Comparison of ENCODE assay signal across 25 mouse cellular contexts in the genomic region with DNA sequence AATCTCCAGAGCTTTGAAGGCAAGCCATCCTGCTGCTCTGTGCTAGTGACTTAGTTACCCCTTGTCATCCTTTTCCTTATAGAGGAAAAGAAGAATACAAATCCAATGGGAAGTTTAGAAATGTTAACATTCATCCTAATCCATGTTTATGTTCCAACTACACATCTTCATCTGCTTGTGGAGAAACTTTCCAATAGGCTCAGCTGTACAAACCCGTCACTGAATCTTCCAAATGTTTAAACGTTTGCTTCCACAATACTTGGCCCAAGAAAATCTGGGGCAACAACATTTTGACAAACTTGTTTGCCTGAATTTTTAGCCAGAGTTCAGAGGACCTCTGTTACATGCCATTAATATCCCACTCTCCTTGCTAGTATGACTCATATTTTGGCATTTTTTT.
DNase-seq lines count a peak whose midpoint lies in the region; ATAC-seq and TF ChIP-seq lines count a peak whose summit lies in the region.
"Had no signal": no experiment of that assay in that cellular context is flagged by ENCODE, and none has a peak within 500 bp of the region (broad histone marks: within the 10 kb centered on the region; RNA-seq: fewer than 3 reads in every experiment).

No protein-coding gene starts in this region.

- no peak overlapping the region for H3K27ac ChIP-seq in lung, postnatal 0 days (ENCODE audit: low read length)
- H3K27ac ChIP-seq: embryonic facial prominence, embryonic 13.5 days; embryonic facial prominence, embryonic 15.5 days; forebrain, embryonic 10.5 days; forebrain, embryonic 12.5 days had no signal

- H3K9ac ChIP-seq in lung, postnatal 0 days (replicated peaks; ENCODE audit: low read depth) = no peak overlapping the region
- H3K9ac ChIP-seq: embryonic facial prominence, embryonic 13.5 days; embryonic facial prominence, embryonic 15.5 days; forebrain, embryonic 12.5 days had no signal

- H3K4me3 ChIP-seq in lung, postnatal 0 days (ENCODE audit: low read depth, low read length) = no peak overlapping the region
- H3K4me3 ChIP-seq: embryonic facial prominence, embryonic 13.5 days; embryonic facial prominence, embryonic 15.5 days; erythroblast, embryonic 14.5 days; forebrain, embryonic 10.5 days; forebrain, embryonic 12.5 days had no signal

- H3K9me3 ChIP-seq in lung, postnatal 0 days (ENCODE audit: low read length) = no peaks in the 10 kb centered on the region
- H3K9me3 ChIP-seq: embryonic facial prominence, embryonic 13.5 days; embryonic facial prominence, embryonic 15.5 days; forebrain, embryonic 10.5 days; forebrain, embryonic 12.5 days; G1E had no signal

- TF ChIP-seq EP300 in lung, postnatal 0 days (IDR thresholded peaks at IDR 0.05) = no peak

- DNase-seq in adrenal gland, adult 2 months = peak; percentile 5
- no peak for DNase-seq in adrenal gland, postnatal 25 days
- peak; percentile 5 for DNase-seq in lung, postnatal 0 days (ENCODE audit: low spot score)
- no peak for DNase-seq in lung, postnatal 10 days
- DNase-seq in Muller cell, postnatal 12 days (ENCODE audit: inconsistent ontology term) = peak; percentile 81
- DNase-seq: adrenal gland, adult 8-10 months; adrenal gland, postnatal 14 days; B cell, adult 2 months; cerebellum, adult 11 months; cerebellum, adult 18-20 months; cerebellum, adult 8-10 months; cerebellum, adult 9-11 months; cerebellum, postnatal 14 days; cerebellum, postnatal 36 days; embryo, embryonic 11 days had no signal

- TF ChIP-seq CTCF in lung, postnatal 0 days (IDR thresholded peaks at IDR 0.05) = no peak

- H3K4me2 ChIP-seq in lung, postnatal 0 days (replicated peaks; ENCODE audit: low read depth, low read length) = no peak overlapping the region
- H3K4me2 ChIP-seq: embryonic facial prominence, embryonic 13.5 days; embryonic facial prominence, embryonic 15.5 days; forebrain, embryonic 12.5 days had no signal

- ATAC-seq in lung, postnatal 0 days = no peak
- ATAC-seq: CD4-positive, CD25-positive, alpha-beta regulatory T cell, adult 4 months; forebrain, embryonic 14.5 days; forebrain, embryonic 16.5 days had no signal

- H3K4me1 ChIP-seq in lung, postnatal 0 days (ENCODE audit: insufficient read depth, low read depth, low read length) = no peaks in the 10 kb centered on the region
- H3K4me1 ChIP-seq: embryonic facial prominence, embryonic 13.5 days; embryonic facial prominence, embryonic 15.5 days; forebrain, embryonic 10.5 days; forebrain, embryonic 12.5 days had no signal

- H3K27me3 ChIP-seq in lung, postnatal 0 days (replicated peaks; ENCODE audit: insufficient read depth, low read length) = no peaks in the 10 kb centered on the region
- H3K27me3 ChIP-seq: CH12.LX; embryonic facial prominence, embryonic 13.5 days; embryonic facial prominence, embryonic 15.5 days; forebrain, embryonic 12.5 days had no signal

- H3K36me3 ChIP-seq in lung, postnatal 0 days (ENCODE audit: insufficient read depth, low read length) = no peaks in the 10 kb centered on the region
- H3K36me3 ChIP-seq: embryonic facial prominence, embryonic 13.5 days; embryonic facial prominence, embryonic 15.5 days; forebrain, embryonic 10.5 days; forebrain, embryonic 12.5 days; G1E had no signal

- 48% methylated on average over 2 of the region's 2 CpGs for WGBS in lung, postnatal 0 days

Comparison
In these comparisons a context has a peak if more than half of its experiments do, and no peak if none do; other contexts are left out.
1. DNase-seq: peak in adrenal gland, adult 2 months (single experiment), lung, postnatal 0 days (single experiment) and Muller cell, postnatal 12 days (single experiment); none in adrenal gland, postnatal 25 days (single experiment) and lung, postnatal 10 days (single experiment).